Mouse (Mus musculus): ENCODE data around the gene Rbm4. TPM values are rescaled to one million over a fixed set of nuclear protein-coding genes. Genes with fewer than 3 reads are reported as not detected.
A peak's percentile ranks its signal among the peaks of the same experiment; 100 is the strongest.
"Not testable (repeated sequence)": the region's sequence is repeated elsewhere in the genome, so short reads cannot be mapped to it uniquely, and the experiment has no call there.

Rbm4 gene
- total RNA-seq, 2 experiments from 2014 or later: 41.5 to 106 TPM

DNA sequence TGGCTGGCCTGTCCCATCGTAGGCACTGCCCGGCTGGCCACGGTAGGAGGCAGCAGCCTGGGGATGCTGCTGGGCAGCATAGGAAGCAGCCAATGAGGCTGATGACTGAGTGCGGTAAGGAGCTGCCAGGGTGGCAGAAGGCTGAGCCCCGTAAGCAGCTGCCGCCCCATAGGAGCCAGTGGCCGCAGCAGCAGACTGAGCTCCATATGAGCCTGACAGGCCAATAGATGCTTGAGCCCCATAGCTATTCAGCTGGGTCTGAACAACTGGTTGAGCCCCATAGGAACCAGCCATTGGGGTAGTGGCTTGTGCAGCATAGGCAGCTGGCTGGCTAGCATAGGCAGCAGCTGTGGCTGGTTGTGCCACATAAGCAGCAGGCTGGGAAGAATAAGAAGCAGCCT is 9.0 kb upstream of the Rbm4 start:
- no peak for ATAC-seq (replicated peaks; ENCODE audit: low FRiP score, poor library complexity, severe bottlenecking)

DNA sequence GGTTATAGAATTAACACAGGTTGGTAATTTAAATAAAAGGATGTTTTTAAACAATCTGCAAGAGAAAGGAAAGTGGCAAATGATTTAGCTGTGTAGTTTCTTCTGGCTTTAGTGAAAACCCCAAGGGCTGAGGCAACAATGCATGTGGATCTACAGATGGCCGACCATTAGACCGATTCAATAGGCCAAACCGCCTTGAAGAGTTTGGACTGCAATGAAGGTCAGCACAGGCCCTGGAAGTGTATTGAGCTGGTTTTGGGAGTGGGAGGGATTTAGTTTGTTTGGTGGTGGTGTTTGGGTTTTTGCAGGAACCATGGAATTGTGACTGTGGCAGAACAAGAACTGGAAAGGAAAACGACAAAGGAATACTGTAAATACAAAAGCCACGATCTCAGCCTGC is 5.4 kb upstream of the Rbm4 start:
- ATAC-seq (replicated peaks; ENCODE audit: low FRiP score, poor library complexity, severe bottlenecking): no peak

DNA sequence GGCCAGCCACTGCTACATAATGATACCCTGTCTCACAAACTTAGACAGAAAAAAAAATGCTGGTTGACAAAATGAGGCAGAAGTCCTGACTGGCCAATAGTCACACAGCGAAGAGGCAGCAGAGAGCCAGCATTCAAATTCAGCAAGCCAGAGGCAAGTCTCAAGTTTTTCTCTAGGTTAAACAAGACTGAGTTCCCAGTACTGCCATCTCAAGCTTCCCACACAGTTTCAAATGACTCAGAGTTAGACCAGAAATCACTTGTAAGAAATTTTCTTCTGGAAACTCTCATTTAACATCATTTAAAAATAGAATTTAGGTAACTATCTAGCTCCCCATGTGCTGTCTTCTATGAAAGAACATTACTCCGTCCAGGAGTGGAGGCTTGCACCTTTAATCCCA is 4.1 kb upstream of the Rbm4 start:
- no peak for ATAC-seq (replicated peaks; ENCODE audit: low FRiP score, poor library complexity, severe bottlenecking)

DNA sequence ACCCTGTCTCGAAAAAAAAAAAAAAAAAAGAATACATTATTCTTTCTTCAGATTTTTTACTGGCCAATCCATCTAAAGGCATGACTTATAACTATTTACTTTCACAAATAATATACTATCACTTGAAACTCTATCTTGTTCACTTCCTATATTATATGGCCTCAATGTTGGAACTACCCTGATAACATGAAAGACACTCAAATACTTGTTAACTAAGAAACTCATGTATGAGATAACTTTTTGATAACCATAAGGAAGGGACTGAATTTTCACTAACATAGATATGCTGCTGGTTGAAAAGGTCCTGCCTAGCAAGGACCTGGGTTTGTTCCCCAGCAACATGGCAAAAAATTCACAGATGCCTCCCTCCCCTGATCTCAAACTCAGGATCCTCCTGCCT is 2.2 kb upstream of the Rbm4 start:
- ATAC-seq (replicated peaks; ENCODE audit: low FRiP score, poor library complexity, severe bottlenecking): no peak

DNA sequence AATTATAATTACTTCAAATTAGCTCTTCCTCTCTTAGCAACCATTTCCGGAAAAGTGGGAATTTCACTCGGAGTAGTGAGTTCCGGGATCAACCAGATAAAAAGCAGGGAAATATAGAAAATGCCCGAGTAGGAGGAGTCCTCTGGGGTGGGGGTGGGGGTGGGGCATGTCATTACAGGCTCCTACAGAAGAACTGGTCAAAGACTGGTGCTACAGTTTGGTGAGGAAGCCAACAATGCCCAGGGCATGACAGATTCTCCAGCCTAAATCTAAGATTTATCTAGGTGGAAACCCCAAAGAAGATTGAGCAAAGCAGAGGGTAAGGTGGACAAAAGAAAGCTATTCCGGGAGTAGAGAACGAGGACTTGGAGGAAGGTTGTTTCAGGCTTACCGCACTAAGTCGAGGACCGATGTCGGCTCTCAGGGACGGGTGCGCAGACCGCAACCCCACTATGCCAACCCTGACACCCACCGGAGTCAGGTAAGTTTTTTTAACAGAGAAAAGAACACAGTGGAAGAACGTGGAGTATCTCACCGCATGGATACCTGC is 345 bp downstream of the Rbm4 start:
- ATAC-seq (replicated peaks; ENCODE audit: low FRiP score, poor library complexity, severe bottlenecking): peak; percentile 37

DNA sequence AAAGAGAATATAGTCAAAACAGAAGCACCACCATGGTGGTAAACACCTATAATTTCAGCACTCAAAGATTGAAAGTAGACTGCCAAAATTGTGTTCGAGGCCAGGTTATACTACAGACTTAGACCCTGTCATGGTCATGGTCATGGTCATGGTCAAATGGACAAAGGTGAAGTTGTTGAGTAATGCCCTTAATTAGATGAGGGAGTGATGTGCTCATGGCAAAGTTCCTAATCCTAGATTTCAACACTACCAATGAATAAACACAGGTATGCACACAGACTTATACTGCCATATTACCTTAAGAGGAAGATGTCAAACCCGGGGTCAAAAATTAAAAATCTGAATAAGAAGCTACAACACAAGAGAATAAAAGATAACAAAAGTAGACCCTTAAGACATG is 7.4 kb downstream of the Rbm4 start:
- ATAC-seq (replicated peaks; ENCODE audit: low FRiP score, poor library complexity, severe bottlenecking): no peak

DNA sequence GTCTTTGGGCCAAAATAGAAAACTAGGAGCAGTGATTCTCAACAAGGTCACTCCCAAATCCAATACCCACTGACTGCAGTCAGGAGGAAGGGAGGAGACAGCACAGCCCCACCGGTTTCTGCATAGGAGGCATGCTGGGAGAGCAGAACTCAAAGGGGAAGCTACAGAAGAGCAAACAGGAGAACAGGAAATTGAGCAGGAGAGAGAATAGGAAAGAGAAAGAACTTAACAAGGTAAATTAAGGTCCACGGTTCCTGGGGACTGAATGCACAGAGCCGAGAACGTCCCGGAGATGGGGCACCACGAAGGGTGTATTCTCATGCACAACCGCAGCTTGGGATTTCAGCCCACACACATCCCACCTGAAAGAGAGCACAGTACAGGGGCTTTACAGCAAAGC is 8.5 kb downstream of the Rbm4 start:
- ATAC-seq (replicated peaks; ENCODE audit: low FRiP score, poor library complexity, severe bottlenecking): no peak

DNA sequence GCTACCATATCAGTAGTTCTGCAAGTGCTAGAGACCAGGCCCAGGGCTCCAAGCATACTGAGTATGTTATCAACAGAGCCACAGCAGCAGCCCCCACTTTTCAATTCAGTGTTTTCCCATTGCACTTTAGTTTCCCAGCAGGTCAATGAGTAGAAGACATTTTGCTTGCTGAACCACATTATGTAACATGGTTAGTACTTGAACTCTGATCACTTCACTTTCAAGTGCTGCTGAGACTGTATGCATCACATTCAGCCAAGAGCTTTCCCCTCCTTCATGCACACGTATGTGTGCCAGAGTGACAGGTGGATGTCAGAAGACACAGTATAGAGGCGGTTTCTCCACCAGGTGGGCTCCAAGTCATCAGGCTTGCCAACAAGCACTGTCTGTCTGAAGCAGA is 10.8 kb downstream of the Rbm4 start:
- no peak for ATAC-seq (replicated peaks; ENCODE audit: low FRiP score, poor library complexity, severe bottlenecking)

DNA sequence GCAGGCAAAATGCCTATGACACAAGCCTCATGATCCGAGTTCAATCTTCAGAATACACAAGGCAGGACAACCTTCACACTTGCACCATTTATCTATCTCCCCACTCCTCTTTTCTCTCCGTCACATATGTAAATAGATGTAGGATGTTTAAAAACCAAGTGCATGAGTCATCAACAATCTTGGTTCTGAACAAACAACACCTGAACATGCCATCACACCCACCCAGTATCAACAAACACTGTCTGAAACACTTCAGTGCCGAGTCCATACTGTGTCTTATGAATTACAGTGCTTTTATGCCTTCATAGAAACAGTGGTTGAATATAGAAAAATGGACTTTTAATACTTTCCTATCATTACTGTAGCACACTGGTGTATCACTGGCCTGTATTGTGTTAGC is 20.9 kb downstream of the Rbm4 start:
- ATAC-seq (replicated peaks; ENCODE audit: low FRiP score, poor library complexity, severe bottlenecking): no peak

DNA sequence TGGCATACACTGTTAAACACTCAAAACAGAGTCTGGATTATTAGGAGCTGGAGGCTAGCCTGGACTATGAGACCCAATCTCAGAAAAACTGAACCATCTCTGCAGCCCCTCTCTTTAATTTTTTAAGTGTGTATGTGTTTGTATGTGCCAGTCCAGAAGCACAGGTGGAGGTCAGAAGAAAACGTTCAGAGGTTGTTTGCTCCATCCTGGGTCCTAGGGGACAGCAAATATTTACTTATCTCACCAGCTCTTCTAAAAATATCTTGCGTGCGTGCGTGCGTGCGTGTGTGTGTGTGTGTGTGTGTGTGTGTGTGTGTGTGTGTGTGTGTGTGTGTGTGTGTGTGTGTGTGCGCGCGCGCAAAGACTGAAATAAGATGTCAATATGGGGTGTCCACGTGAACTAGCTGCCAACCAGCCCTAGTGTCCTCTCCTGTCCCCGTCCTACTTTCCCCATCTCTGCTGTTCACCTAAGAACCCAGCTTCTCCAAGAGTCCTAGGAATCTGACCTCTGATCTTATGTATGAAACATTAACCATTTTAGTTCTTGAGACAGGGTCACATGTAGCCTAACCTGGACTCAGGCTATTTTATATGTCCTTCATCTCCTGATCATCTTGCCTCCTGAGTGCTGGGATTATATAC is 26.1 kb downstream of the Rbm4 start:
- no peak for ATAC-seq (replicated peaks; ENCODE audit: low FRiP score, poor library complexity, severe bottlenecking)

DNA sequence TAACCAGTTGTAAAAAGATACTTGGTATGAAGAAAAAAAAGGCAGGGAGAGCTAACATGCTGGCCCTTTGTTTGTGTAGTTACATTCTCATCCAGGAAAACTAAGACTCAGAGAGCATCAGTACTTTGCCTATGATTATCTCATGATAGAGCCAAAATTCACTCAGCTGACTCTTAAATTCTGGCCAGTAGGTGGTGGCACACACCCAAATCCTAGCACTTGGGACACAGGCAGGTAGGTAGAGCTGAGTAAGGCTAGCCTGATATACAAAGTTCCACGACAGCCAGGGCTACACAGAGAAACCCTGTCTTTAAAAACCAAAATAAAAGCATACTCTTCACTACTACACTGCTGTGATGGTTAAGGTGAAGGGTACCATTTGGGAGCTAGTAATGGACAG is 30.8 kb downstream of the Rbm4 start:
- 0 out of 2 replicates have a peak, but pooled peaks have one; percentile 21 for ATAC-seq (replicated peaks; ENCODE audit: low FRiP score, poor library complexity, severe bottlenecking)

DNA sequence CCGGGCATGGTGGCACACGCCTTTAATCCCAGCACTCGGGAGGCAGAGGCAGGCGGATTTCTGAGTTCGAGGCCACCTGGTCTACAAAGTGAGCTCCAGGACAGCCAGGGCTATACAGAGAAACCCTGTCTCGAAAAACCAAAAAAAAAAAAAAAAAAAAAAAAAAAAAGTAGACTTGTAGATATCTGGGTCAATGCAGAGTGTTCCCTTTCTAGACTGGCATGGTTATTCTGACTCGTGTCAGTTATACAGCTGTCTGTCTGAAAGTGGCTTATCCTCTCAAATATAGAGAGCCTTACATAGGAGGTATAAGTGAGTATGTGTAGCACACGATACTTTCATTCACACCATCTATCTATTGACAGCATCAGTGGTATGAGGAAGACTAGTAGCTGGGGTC is 33.2 kb downstream of the Rbm4 start:
- ATAC-seq (replicated peaks; ENCODE audit: low FRiP score, poor library complexity, severe bottlenecking): not testable (repeated sequence)

DNA sequence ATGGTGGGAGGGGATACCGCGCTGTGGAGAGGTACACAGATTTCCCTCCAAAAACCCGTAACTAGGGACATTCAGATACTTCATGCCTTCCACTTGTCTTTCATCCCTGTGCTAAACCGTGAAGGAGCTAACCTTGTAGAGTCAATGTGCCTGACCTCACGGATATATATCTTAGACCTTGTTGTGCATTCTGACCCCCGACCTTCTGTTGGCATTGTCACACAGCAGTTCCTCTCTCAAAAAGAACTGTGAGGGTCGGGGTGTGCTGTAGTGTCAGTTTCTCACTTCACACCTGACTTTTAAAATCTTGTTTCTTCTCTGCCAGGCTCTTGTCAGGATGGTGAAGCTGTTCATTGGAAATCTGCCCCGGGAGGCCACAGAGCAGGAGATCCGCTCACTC is 36.8 kb downstream of the Rbm4 start:
- ATAC-seq (replicated peaks; ENCODE audit: low FRiP score, poor library complexity, severe bottlenecking): no peak

DNA sequence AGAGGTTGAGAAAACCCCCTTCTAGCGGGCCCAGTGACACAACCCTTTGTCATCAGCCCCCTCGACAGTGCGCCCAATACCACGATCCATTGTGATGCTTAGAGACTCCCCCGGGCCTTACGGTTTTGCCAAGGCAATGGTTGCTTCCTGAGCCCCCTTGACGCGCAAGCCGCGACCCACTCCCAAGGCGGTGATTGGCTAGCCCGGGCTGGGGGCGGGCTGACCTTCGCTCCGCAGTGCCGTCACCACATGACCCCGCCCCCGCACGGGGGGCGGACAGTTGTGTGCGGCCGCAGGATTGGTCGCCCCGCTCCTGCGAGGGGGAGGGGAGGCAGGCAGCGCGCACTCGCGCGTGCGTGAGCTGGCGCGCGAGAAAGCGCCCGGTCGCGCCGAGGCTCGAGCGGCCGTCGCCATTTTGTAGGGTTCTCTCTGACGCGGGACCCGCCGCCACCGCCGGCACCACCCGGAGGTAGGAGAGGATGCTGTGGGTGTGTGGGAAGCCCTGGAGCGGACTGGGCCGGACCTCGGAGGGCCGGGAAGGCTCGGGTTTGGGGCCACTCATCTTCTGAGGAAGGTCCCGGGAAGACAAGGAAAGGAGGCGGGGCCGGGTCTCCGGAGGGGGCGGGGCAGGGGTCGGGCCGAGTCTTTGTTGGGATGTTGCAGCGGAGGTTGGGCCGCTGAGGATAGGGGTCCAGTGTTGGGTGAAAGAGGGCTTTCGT is 37.3 kb downstream of the Rbm4 start, which contains the start of gene Rbm4b:
Gene Rbm4b, plus strand, starts transcription at position 305 of the 719 bp plus-strand sequence.
- ATAC-seq (replicated peaks; ENCODE audit: low FRiP score, poor library complexity, severe bottlenecking): peak; percentile 91

DNA sequence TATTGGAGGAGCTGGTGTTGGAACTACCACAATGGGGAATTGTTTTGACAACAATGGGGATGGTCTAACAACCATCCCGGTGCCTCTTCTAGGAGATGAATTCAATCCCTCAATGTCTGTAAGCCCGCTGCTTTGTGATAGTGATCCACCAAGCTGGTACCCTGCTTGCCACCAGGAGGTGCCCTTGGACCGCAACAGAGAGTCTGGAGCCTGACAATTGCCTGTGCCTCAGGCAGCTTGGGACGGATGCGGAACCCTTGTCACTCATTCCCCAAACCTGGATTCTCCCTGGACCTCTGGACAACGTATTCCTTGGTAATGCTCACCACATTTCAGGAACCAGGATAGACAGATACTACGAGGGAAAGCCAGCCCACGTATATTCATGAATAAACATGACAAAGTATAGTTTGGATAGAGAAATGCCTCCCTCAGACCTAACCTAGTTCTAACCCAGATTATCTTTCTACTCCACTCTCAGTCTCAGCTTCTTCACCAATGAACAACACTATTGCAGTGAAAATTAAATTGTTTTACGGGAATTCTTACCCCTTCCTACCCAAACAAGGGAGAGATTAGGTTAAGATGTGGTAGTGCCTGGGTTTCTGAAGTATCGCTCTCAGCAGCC is 38.0 kb downstream of the Rbm4 start:
- peak; percentile 89 for ATAC-seq (replicated peaks; ENCODE audit: low FRiP score, poor library complexity, severe bottlenecking)

DNA sequence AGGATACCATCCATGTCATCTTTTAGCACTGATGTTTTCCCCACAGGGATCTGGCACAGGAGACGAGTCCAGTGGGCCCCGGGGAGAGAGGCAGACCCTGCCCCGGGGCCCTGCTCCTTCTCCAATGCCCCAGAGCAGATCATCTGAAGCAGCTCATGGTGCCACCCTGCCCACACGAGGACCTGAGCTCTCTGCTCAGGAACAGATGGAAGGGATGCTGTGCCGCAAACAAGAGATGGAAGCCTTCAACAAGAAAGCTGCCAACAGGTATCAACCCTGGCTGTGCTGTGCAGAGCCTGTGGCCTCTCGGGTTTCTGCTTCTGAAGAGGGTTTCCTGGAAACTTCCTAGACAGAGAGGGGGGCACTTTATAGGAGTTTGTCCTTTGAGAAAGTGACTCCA is 43.7 kb downstream of the Rbm4 start:
- no peak for ATAC-seq (replicated peaks; ENCODE audit: low FRiP score, poor library complexity, severe bottlenecking)

DNA sequence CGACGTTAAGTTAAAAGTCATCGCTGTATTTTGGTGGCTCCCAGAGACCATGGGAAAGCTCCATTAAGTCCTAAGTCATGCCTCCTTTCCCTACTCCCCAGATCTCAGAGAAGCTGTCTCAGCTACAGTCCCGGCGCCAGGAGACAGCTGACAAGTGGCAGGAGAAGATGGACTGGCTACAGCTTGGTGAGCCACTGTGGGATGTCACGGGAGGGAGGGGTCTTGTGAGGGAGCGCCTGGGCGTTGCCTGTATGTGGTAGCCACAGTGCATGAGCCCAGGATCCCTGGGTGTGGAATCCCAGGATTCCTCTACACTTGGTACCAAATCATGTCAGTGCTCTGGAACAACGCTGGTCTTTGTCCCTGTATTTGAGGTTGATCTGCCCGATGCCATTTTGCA is 45.2 kb downstream of the Rbm4 start:
- ATAC-seq (replicated peaks; ENCODE audit: low FRiP score, poor library complexity, severe bottlenecking): no peak

DNA sequence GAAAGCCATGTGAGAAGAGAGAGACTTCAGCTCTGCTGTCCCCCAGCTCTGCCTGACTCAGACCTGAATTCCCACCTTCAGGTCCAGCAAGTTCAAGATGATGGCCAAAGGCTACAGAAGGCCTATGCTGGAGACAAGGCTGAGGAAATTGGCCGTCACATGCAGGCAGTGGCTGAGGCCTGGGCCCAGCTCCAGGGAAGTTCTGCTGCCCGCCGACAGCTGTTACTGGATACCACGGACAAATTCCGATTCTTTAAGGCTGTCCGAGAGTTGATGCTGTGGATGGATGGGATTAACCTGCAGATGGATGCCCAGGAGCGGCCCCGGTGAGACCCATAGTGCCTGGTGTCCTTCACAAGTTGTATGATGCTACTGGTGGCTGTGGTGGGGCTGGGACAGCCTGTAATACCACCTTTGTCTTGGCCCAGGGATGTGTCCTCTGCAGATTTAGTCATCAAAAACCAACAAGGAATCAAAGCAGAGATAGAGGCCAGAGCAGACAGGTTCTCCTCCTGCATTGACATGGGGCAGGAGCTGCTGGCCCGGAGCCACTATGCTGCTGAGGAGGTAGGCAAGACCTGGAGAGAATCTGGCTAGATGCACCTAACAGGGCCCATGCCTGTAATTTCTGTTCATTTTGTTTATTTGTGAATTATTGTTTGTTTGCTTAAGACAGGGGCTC is 45.9 kb downstream of the Rbm4 start:
- no peak for ATAC-seq (replicated peaks; ENCODE audit: low FRiP score, poor library complexity, severe bottlenecking)

DNA sequence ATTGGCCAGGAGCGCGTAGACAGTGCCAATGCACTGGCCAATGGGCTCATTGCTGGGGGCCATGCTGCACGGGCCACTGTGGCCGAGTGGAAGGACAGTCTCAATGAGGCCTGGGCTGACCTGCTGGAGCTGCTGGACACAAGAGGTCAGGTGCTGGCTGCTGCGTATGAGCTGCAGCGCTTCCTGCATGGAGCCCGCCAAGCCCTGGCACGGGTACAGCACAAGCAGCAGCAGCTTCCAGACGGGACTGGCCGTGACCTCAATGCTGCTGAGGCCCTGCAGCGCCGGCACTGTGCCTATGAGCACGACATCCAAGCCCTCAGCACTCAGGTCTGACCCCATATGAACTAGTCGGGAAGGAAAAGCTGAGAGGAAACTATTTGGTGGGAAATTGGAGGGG is 47.1 kb downstream of the Rbm4 start:
- no peak for ATAC-seq (replicated peaks; ENCODE audit: low FRiP score, poor library complexity, severe bottlenecking)

DNA sequence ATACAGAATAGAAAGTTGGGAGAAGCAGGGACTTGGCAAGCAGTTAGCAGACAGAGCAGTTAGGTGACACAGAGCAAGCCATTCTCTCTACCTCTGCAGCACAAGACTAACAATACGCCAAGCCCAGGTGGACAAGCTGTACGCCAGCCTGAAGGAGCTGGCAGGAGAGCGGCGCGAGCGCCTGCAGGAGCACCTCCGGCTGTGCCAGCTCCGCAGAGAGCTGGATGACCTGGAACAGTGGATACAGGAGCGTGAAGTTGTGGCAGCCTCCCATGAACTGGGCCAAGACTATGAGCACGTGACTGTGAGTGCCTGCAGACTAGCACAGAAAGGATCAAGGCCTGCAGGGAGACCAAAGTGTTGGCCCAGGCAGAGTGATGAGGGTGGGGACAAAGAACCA is 48.0 kb downstream of the Rbm4 start:
- no peak for ATAC-seq (replicated peaks; ENCODE audit: low FRiP score, poor library complexity, severe bottlenecking)

All from erythroid progenitor cell, adult 5-6 weeks (primary cell).